In genomic region chr9:117091253-117092176, GRCm38 (mm10) we compare ENCODE assay signal across 21 mouse cellular contexts.
DNase-seq lines count a peak whose midpoint lies in the region; ATAC-seq and TF ChIP-seq lines count a peak whose summit lies in the region.
"Had no signal": no experiment of that assay in that cellular context is flagged by ENCODE, and none has a peak within 500 bp of the region (broad histone marks: within the 10 kb centered on the region; RNA-seq: fewer than 3 reads in every experiment).

No protein-coding gene starts in this region.

- no peaks in the 10 kb centered on the region for H3K4me1 ChIP-seq in heart, embryonic 10.5 days
- H3K4me1 ChIP-seq in lung, embryonic 16.5 days (replicated peaks; ENCODE audit: control insufficient read depth, insufficient read depth, low read length), result peaks cover 21% of the 10 kb centered on the region
- 0 out of 2 replicates have a peak, but pooled peaks cover 8% of the 10 kb centered on the region for H3K4me1 ChIP-seq in stomach, embryonic 16.5 days (ENCODE audit: control insufficient read depth, insufficient read depth, low read length)
- no peaks in the 10 kb centered on the region for H3K4me1 ChIP-seq in stomach, postnatal 0 days (replicated peaks; ENCODE audit: control insufficient read depth, insufficient read depth)
- H3K4me1 ChIP-seq: forebrain, embryonic 13.5 days; heart, embryonic 13.5 days had no signal

- peak; percentile 81 for DNase-seq in heart, adult 11 months
- no peak for DNase-seq in heart, embryonic 10.5 days (ENCODE audit: low spot score)
- no peak for DNase-seq in lung, postnatal 25 days (ENCODE audit: low spot score)
- no peak for DNase-seq in stomach, postnatal 0 days (ENCODE audit: low spot score)
- DNase-seq in urinary bladder, adult 18-20 months (ENCODE audit: low spot score in 2 of 2), result no peak
- DNase-seq: adrenal gland, postnatal 14 days; cerebellum, adult 18-20 months; cerebellum, adult 9-11 months; cerebellum, postnatal 36 days; forebrain, postnatal 0 days; gastrocnemius, postnatal 14 days; heart, postnatal 36 days had no signal

- no peaks in the 10 kb centered on the region for H3K27me3 ChIP-seq in heart, embryonic 10.5 days (ENCODE audit: insufficient read depth, poor library complexity, severe bottlenecking)
- H3K27me3 ChIP-seq in lung, embryonic 16.5 days (ENCODE audit: control insufficient read depth, insufficient read depth, low read depth, low read length), result no peaks in the 10 kb centered on the region
- no peaks in the 10 kb centered on the region for H3K27me3 ChIP-seq in stomach, embryonic 16.5 days (ENCODE audit: control insufficient read depth, insufficient read depth, low read length)
- no peaks in the 10 kb centered on the region for H3K27me3 ChIP-seq in stomach, postnatal 0 days (ENCODE audit: control insufficient read depth, insufficient read depth, low read length)
- H3K27me3 ChIP-seq: CH12.LX; forebrain, embryonic 13.5 days; heart, embryonic 13.5 days; Patski had no signal

- no peak for TF ChIP-seq CTCF in stomach, postnatal 0 days (IDR thresholded peaks at IDR 0.05; ENCODE audit: low read depth)

- WGBS in heart, embryonic 10.5 days, result 80% methylated on average over 9 of the region's 9 CpGs
- 37% methylated on average over 9 of the region's 9 CpGs for WGBS in lung, embryonic 16.5 days
- WGBS in stomach, embryonic 16.5 days, result 54% methylated on average over 9 of the region's 9 CpGs
- 55% methylated on average over 9 of the region's 9 CpGs for WGBS in stomach, postnatal 0 days

- peak; percentile 89 for ATAC-seq in lung, embryonic 16.5 days (ENCODE audit: low read depth)
- peak; percentile 13; the same call in 1 of the 2 replicates for ATAC-seq in stomach, embryonic 16.5 days (ENCODE audit: insufficient read depth, low FRiP score)
- no peak for ATAC-seq in stomach, postnatal 0 days (ENCODE audit: low FRiP score, low TSS enrichment)
- no peak for ATAC-seq in cerebellum, adult (ENCODE audit: insufficient number of reproducible peaks, low FRiP score, low TSS enrichment)
- ATAC-seq: activated CD4-positive, CD25-positive, alpha-beta regulatory T cell, adult 4 months; forebrain, embryonic 13.5 days; forebrain, postnatal 0 days; hindbrain, embryonic 16.5 days; Patski had no signal

- H3K4me2 ChIP-seq in lung, embryonic 16.5 days (ENCODE audit: low read depth, low read length), result no peak overlapping the region
- no peak overlapping the region for H3K4me2 ChIP-seq in stomach, embryonic 16.5 days (ENCODE audit: low read depth, low read length)
- no peak overlapping the region for H3K4me2 ChIP-seq in stomach, postnatal 0 days (replicated peaks; ENCODE audit: low read depth)
- H3K4me2 ChIP-seq: forebrain, embryonic 13.5 days; heart, embryonic 13.5 days had no signal

- no peak overlapping the region for H3K9ac ChIP-seq in lung, embryonic 16.5 days (ENCODE audit: low read length)
- H3K9ac ChIP-seq in stomach, embryonic 16.5 days (ENCODE audit: low read length), result no peak overlapping the region
- H3K9ac ChIP-seq in stomach, postnatal 0 days (ENCODE audit: low read length), result no peak overlapping the region
- H3K9ac ChIP-seq: forebrain, embryonic 13.5 days; forebrain, postnatal 0 days; heart, embryonic 13.5 days had no signal

- no peak overlapping the region for H3K27ac ChIP-seq in heart, embryonic 10.5 days
- H3K27ac ChIP-seq in lung, embryonic 16.5 days (ENCODE audit: low read length), result peak overlapping the region; percentile 75
- no peak overlapping the region for H3K27ac ChIP-seq in stomach, embryonic 16.5 days (ENCODE audit: low read length)
- no peak overlapping the region for H3K27ac ChIP-seq in stomach, postnatal 0 days (replicated peaks)
- H3K27ac ChIP-seq: forebrain, embryonic 13.5 days; heart, embryonic 13.5 days had no signal

- H3K9me3 ChIP-seq in heart, embryonic 10.5 days, result no peaks in the 10 kb centered on the region
- no peaks in the 10 kb centered on the region for H3K9me3 ChIP-seq in lung, embryonic 16.5 days (ENCODE audit: control insufficient read depth, low read length)
- H3K9me3 ChIP-seq in stomach, embryonic 16.5 days (replicated peaks; ENCODE audit: control insufficient read depth, low read length), result no peaks in the 10 kb centered on the region
- no peaks in the 10 kb centered on the region for H3K9me3 ChIP-seq in stomach, postnatal 0 days (ENCODE audit: control insufficient read depth, low read length)
- H3K9me3 ChIP-seq: forebrain, embryonic 13.5 days; heart, embryonic 13.5 days had no signal

- H3K4me3 ChIP-seq in heart, embryonic 10.5 days, result no peak overlapping the region
- H3K4me3 ChIP-seq in lung, embryonic 16.5 days (ENCODE audit: low read length), result no peak overlapping the region
- no peak overlapping the region for H3K4me3 ChIP-seq in stomach, embryonic 16.5 days (replicated peaks; ENCODE audit: low read length)
- H3K4me3 ChIP-seq in stomach, postnatal 0 days (ENCODE audit: low read depth, low read length), result no peak overlapping the region
- H3K4me3 ChIP-seq: forebrain, embryonic 13.5 days; heart, embryonic 13.5 days had no signal

- no peaks in the 10 kb centered on the region for H3K36me3 ChIP-seq in heart, embryonic 10.5 days
- H3K36me3 ChIP-seq in lung, embryonic 16.5 days (ENCODE audit: control insufficient read depth, insufficient read depth, low read length), result no peaks in the 10 kb centered on the region; the same call in 1 of the 2 replicates
- H3K36me3 ChIP-seq in stomach, embryonic 16.5 days (ENCODE audit: control insufficient read depth, insufficient read depth, low read length), result no peaks in the 10 kb centered on the region
- no peaks in the 10 kb centered on the region for H3K36me3 ChIP-seq in stomach, postnatal 0 days (ENCODE audit: control insufficient read depth, insufficient read depth, low read length)

- TF ChIP-seq EP300 in stomach, postnatal 0 days (optimal IDR thresholded peaks at IDR 0.05), result no peak

Comparison
In these comparisons a context has a peak if more than half of its experiments do, and no peak if none do; other contexts are left out.
1. ATAC-seq: peak in lung, embryonic 16.5 days (single experiment) and stomach, embryonic 16.5 days (single experiment); none in stomach, postnatal 0 days (single experiment) and cerebellum, adult (single experiment).